Mouse (Mus musculus) embryonic facial prominence, embryonic 13.5 days (tissue): ENCODE results near the gene Vgll2. TPM values are rescaled to one million over a fixed set of nuclear protein-coding genes. Genes with fewer than 3 reads are reported as not detected.

ENCODE experiments used
- ATAC-seq: fragments of 200-750 bp; cut with Nextera tagmentation; 2 replicates; pipeline ENCODE4 v1.8.0; 2017; ENCODE audit warnings: low read depth; ENCODE audit not compliant: insufficient number of reproducible peaks, insufficient read depth, low FRiP score, low TSS enrichment
- H3K27ac ChIP-seq: fragments of 300-500 bp; sonication (generic); 2 replicates; pipeline ENCODE4 v1.5.1; 2015; ENCODE audit warnings: moderate library complexity, mild to moderate bottlenecking, inconsistent platforms
- H3K27me3 ChIP-seq: fragments of 300-500 bp; sonication (generic); 2 replicates; pipeline ENCODE4 v1.6.1; 2015; ENCODE audit warnings: mild to moderate bottlenecking, inconsistent platforms
- H3K36me3 ChIP-seq: fragments of 300-500 bp; sonication (generic); 2 replicates; pipeline ENCODE4 v1.6.1; 2015; ENCODE audit warnings: mild to moderate bottlenecking, inconsistent platforms
- H3K4me1 ChIP-seq: fragments of 300-500 bp; sonication (generic); 2 replicates; pipeline ENCODE4 v1.6.1; 2015; ENCODE audit warnings: inconsistent platforms
- H3K4me2 ChIP-seq: fragments of 300-500 bp; sonication (generic); 2 replicates; pipeline ENCODE4 v1.6.1; 2015; ENCODE audit warnings: moderate library complexity, mild to moderate bottlenecking, inconsistent platforms
- H3K4me3 ChIP-seq: fragments of 300-500 bp; sonication (generic); 2 replicates; pipeline ENCODE4 v1.5.1; 2015; ENCODE audit warnings: mild to moderate bottlenecking, inconsistent platforms
- H3K9ac ChIP-seq: fragments of 300-500 bp; sonication (generic); 2 replicates; pipeline ENCODE4 v1.6.1; 2015; ENCODE audit warnings: mild to moderate bottlenecking, inconsistent platforms
- H3K9me3 ChIP-seq: fragments of 300-500 bp; sonication (generic); 2 replicates; pipeline ENCODE4 v1.6.1; 2016; ENCODE audit warnings: inconsistent platforms
- WGBS: fragments of 180-500 bp; shearing (Covaris S2); methylation state at CpG from one replicate; pipeline ENCODE4 v1.1.7; 2015; ENCODE audit warnings: mixed read lengths; 5-methylcytosine and 5-hydroxymethylcytosine counted together
- polyA plus RNA-seq: library from polyadenylated mRNA; unstranded; fragments of >200 nt; fragmentation: Nextera tagmentation; extraction: Ambion mirVana; gene quantifications from 2 replicates; pipeline ENCODE4 v1.2.1, GENCODE M21; 2015

Gene Vgll2
- 2.5 and 3.8 TPM in 2 replicates for polyA plus RNA-seq

- Histone ChIP-seq H3K9me3 (no peaks in the 10 kb centered on the region), H3K36me3 (no peaks in the 10 kb centered on the region), H3K27ac (no peak within 1 kb of the TSS), H3K27me3 (peaks cover 94% of the 10 kb centered on the region), H3K9ac (peak within 1 kb of the TSS; percentile 62; the same call in 1 of the 2 replicates), H3K4me2 (peak within 1 kb of the TSS; percentile 93), H3K4me1 (peaks cover 20% of the 10 kb centered on the region), H3K4me3 (peak within 1 kb of the TSS; percentile 53)
- under 1% methylated on average over 47 of the region's 60 CpGs for WGBS
- ATAC-seq, result peak; percentile 63
These were observed at the start of gene Vgll2 for GRCm38 (mm10) chr10:52022413-52023212. Gene Vgll2 (plus strand): TSS chr10:52022502.

- no peaks in the 10 kb centered on the region for H3K36me3 ChIP-seq
- no peak overlapping the region for H3K9ac ChIP-seq
- no peaks in the 10 kb centered on the region for H3K27me3 ChIP-seq
- no peak overlapping the region for H3K4me2 ChIP-seq
- H3K4me1 ChIP-seq, result no peaks in the 10 kb centered on the region
- WGBS, result 50% methylated on average over 4 of the region's 4 CpGs
- no peak overlapping the region for H3K4me3 ChIP-seq
- no peaks in the 10 kb centered on the region for H3K9me3 ChIP-seq
- ATAC-seq, result no peak
- no peak overlapping the region for H3K27ac ChIP-seq
These were observed 47.2 kb upstream of the Vgll2 start for GRCm38 (mm10) chr10:51975137-51975536.

GRCm38 (mm10) chr10:51975587-51975986 is 46.7 kb upstream of the Vgll2 start:
- no peaks in the 10 kb centered on the region for H3K4me1 ChIP-seq
- no peak overlapping the region for H3K4me3 ChIP-seq
- H3K9ac ChIP-seq, result no peak overlapping the region
- H3K36me3 ChIP-seq, result no peaks in the 10 kb centered on the region
- no peak overlapping the region for H3K27ac ChIP-seq
- WGBS, result 76% methylated on average over 3 of the region's 3 CpGs
- no peaks in the 10 kb centered on the region for H3K9me3 ChIP-seq
- no peak for ATAC-seq
- no peak overlapping the region for H3K4me2 ChIP-seq
- no peaks in the 10 kb centered on the region for H3K27me3 ChIP-seq

- no peak overlapping the region for H3K27ac ChIP-seq
These were observed 40.7 kb upstream of the Vgll2 start for GRCm38 (mm10) chr10:51981651-51982050.

DNA sequence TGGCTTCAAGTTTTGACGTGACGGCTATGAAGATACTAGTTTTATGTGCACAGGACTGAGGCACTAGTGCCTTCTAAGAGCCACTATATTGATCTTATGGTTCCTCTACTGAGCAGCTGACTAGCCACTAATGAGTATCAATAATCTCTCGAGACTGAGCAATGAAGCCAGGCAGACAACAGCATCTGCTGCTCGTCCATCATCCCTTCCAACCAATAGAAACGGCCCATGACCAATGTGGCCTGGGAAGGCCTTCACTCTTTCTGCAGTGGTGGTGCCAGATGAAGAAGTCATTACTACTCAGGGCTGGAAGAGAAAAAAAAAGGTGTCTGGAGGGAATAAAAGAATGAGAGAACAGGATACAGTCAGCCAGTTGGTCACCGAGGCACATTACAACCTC is 39.9 kb upstream of the Vgll2 start:
- Histone ChIP-seq H3K27me3 (no peaks in the 10 kb centered on the region), H3K9ac (no peak overlapping the region), H3K36me3 (no peaks in the 10 kb centered on the region), H3K4me1 (no peaks in the 10 kb centered on the region), H3K4me2 (no peak overlapping the region), H3K27ac (no peak overlapping the region), H3K9me3 (no peaks in the 10 kb centered on the region), H3K4me3 (no peak overlapping the region)
- 89% methylated on average over 6 of the region's 6 CpGs for WGBS
- no peak for ATAC-seq

More at GRCm38 (mm10) chr10:51981651-51982050, 40.7 kb upstream of the Vgll2 start:
- Histone ChIP-seq H3K9me3 (no peaks in the 10 kb centered on the region), H3K4me2 (no peak overlapping the region), H3K36me3 (no peaks in the 10 kb centered on the region), H3K4me3 (no peak overlapping the region), H3K9ac (no peak overlapping the region), H3K27me3 (no peaks in the 10 kb centered on the region), H3K4me1 (no peaks in the 10 kb centered on the region)
- ATAC-seq, result no peak
- 77% methylated on average over 6 of the region's 6 CpGs for whole genome bisulfite sequencing

DNA sequence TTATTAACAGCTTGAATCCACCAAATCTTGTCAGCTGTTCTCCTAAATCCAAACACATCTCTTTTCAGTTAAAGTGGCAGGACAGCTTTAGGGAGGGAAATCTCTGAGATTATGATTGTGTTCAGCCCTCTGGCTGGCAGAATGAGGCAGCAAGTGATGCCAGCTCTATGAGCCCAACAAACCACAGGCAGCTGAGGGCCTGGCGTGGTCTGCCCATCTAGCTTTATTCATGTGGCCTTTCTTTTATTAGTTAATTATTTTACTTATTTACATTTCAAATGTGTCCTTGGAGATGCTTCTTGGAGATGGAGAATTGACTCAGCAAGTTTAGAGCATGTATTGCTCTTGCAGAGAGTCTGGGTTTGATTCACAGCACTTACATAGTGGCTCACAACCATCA is 3.8 kb upstream of the Vgll2 start:
- Histone ChIP-seq H3K4me2 (no peak overlapping the region), H3K4me1 (peaks cover 14% of the 10 kb centered on the region), H3K27ac (no peak overlapping the region), H3K4me3 (no peak overlapping the region), H3K36me3 (no peaks in the 10 kb centered on the region), H3K9me3 (no peaks in the 10 kb centered on the region), H3K27me3 (peaks cover 52% of the 10 kb centered on the region), H3K9ac (no peak overlapping the region)
- no peak for ATAC-seq
- WGBS, result 64% methylated on average over 1 of the region's 1 CpGs

GRCm38 (mm10) chr10:52021231-52021630 is 1.1 kb upstream of the Vgll2 start:
- ATAC-seq, result no peak
- no peaks in the 10 kb centered on the region for H3K36me3 ChIP-seq
- no peak overlapping the region for H3K9ac ChIP-seq
- H3K4me2 ChIP-seq, result peak overlapping the region; percentile 93
- peaks cover 80% of the 10 kb centered on the region for H3K27me3 ChIP-seq
- H3K9me3 ChIP-seq, result no peaks in the 10 kb centered on the region
- 1% methylated on average over 9 of the region's 9 CpGs for WGBS
- peaks cover 14% of the 10 kb centered on the region for H3K4me1 ChIP-seq
- no peak overlapping the region for H3K27ac ChIP-seq
- H3K4me3 ChIP-seq, result peak overlapping the region; percentile 53; the same call in 1 of the 2 replicates

- H3K36me3 ChIP-seq, result no peaks in the 10 kb centered on the region
- no peak overlapping the region for H3K27ac ChIP-seq
- peaks cover 14% of the 10 kb centered on the region for H3K4me1 ChIP-seq
- H3K27me3 ChIP-seq, result peaks cover 86% of the 10 kb centered on the region
- H3K4me3 ChIP-seq, result peak overlapping the region; percentile 53
- no peak for ATAC-seq
- H3K9ac ChIP-seq, result no peak overlapping the region
- peak overlapping the region; percentile 93 for H3K4me2 ChIP-seq
- WGBS, result under 1% methylated on average over 14 of the region's 15 CpGs
- H3K9me3 ChIP-seq, result no peaks in the 10 kb centered on the region
These were observed 437 bp upstream of the Vgll2 start for GRCm38 (mm10) chr10:52021736-52022394.

GRCm38 (mm10) chr10:52023213-52024052 is 1.1 kb downstream of the Vgll2 start:
- Histone ChIP-seq H3K9me3 (no peaks in the 10 kb centered on the region), H3K36me3 (no peaks in the 10 kb centered on the region), H3K4me1 (peaks cover 24% of the 10 kb centered on the region), H3K27ac (no peak overlapping the region), H3K9ac (no peak overlapping the region), H3K4me2 (peak overlapping the region; percentile 93), H3K4me3 (peak overlapping the region; percentile 53), H3K27me3 (peaks cover 100% of the 10 kb centered on the region)
- 3% methylated on average over 17 of the region's 17 CpGs for WGBS
- no peak for ATAC-seq

DNA sequence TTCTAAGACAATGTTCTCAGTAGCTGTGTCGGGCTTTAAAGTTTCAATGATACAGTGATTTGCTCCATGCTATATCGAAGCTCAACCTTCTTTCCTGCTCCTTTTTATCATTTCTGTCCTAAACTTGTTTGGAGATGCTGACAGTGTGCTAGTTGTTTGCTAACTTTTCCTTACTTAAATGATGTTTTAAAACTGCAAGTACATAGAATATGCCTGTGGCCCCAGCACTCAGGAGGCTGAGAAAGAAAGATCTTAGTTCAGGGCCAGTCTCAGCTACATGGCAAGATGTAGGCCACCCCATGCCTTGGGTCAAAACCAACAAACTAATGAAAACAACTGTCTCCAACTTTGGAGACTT is 1.7 kb downstream of the Vgll2 start:
- Histone ChIP-seq H3K9ac (no peak overlapping the region), H3K36me3 (no peaks in the 10 kb centered on the region), H3K4me2 (no peak overlapping the region), H3K27ac (no peak overlapping the region), H3K27me3 (peaks cover 100% of the 10 kb centered on the region), H3K4me1 (peaks cover 24% of the 10 kb centered on the region), H3K9me3 (no peaks in the 10 kb centered on the region), H3K4me3 (0 out of 2 replicates have a peak overlapping the region, but pooled peaks have one; percentile 53)
- ATAC-seq, result no peak
- 13% methylated on average over 2 of the region's 2 CpGs for WGBS

DNA sequence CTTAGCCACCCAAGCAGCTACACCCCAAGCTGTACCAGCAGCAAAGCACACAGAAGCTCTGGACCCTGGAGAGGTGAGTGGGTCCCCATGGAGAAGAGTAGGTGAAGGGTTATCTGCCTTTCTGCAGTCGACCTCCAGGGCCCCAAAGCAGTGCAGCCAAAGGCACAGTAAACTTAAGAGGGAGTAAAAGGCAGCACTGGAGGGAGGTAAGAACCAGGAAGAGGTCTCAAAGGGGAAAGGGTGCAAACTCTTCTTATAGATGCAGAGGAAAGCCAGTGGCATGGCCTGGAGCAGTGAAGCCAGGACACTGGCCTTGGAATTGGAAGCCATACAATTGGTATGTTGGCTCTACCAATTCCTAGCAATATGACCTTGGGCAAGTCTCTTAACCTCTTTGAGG is 3.0 kb downstream of the Vgll2 start:
- Histone ChIP-seq H3K9me3 (no peaks in the 10 kb centered on the region), H3K9ac (no peak overlapping the region), H3K4me1 (peaks cover 24% of the 10 kb centered on the region), H3K36me3 (no peaks in the 10 kb centered on the region), H3K4me2 (no peak overlapping the region), H3K27ac (no peak overlapping the region), H3K27me3 (peaks cover 100% of the 10 kb centered on the region), H3K4me3 (no peak overlapping the region)
- ATAC-seq, result no peak
- WGBS, result 3% methylated on average over 1 of the region's 1 CpGs
